Mouse (Mus musculus): Measurements from ENCODE around the gene Cldn4.

DNA sequence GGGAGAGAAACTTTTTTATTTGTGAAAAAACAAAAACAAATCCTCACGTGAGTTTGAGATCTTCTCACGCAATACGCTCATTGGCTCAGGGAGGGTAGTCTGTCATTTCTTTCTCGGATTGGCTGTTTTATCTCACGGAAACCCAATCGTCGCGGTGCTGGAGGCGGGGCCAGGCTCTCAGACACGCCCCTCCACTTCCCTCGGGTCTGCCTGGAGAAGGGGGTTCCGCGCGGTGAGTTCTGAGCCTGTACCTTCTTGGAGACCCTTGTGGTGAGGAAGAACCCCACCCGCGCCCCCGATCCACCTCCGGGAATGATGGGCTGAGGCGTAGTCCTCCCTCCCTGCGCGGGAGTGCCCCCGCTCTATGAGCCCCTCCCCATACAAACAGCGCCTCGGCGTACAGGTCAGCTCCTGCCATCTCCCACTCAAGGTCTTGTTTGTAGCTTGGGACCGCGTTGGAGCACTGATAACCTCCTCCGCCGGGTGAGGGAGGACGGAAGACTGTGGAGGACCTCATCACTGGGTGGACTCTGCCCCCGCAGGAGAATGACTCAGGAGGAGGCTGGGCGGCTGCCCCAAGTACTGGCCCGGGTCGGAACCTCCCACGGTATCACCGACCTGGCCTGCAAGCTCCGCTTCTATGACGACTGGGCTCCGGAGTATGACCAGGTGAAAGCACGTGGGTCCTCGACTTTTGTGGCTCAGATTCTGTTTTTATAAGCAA lies 14.4 kb downstream of the Cldn4 start, which contains the start of gene Mettl27:
- TF ChIP-seq GATA1 (IDR thresholded peaks at IDR 0.05; ENCODE audit: low read length), result no peak
- no peak for TF ChIP-seq TAL1 (IDR thresholded peaks at IDR 0.05; ENCODE audit: low read length)

All from erythroblast, embryonic 14.5 days (primary cell).